Mouse (Mus musculus): ENCODE results near the gene Erbb3.

- TF ChIP-seq CTCF (IDR thresholded peaks at IDR 0.05; ENCODE audit: control insufficient read depth, insufficient read depth, insufficient read length) (no peak), MYOD1 (IDR thresholded peaks at IDR 0.05; ENCODE audit: control insufficient read depth, insufficient read length, low read depth) (no peak), USF1 (IDR thresholded peaks at IDR 0.05; ENCODE audit: low read depth) (no peak), MAX (IDR thresholded peaks at IDR 0.05) (no peak)
Measured at GRCm38 (mm10) chr10:128546787-128547186, 42.7 kb downstream of the Erbb3 start.
